Mouse (Mus musculus) macrophage (primary cell): ENCODE measurements at regions not wholly inside any gene's neighbourhood (a gene's known extent, or its start where the extent isn't known, plus 50 kb on each side); places are given as distances from the start of the nearest gene placed in this dataset.

Experiments
- H3K27ac ChIP-seq: fragments of 350-480 bp; formaldehyde crosslinking; 2 replicates; pipeline ENCODE4 v1.9.0; 2021
- H3K36me3 ChIP-seq: fragments of 350-480 bp; formaldehyde crosslinking; 2 replicates; pipeline ENCODE4 v1.9.0; 2021; ENCODE audit errors: inconsistent target
- H3K4me3 ChIP-seq: fragments of 350-480 bp; formaldehyde crosslinking; 2 replicates; pipeline ENCODE4 v1.9.0; 2021; ENCODE audit errors: inconsistent target
- H3K79me2 ChIP-seq: fragments of 350-480 bp; formaldehyde crosslinking; 2 replicates; pipeline ENCODE4 v1.9.0; 2021; ENCODE audit errors: inconsistent target
- WGBS: methylation state at CpG from one replicate; pipeline ENCODE4 v1.1.7; 2026; ENCODE audit warnings: inconsistent platforms; ENCODE audit not compliant: missing documents; 5-methylcytosine and 5-hydroxymethylcytosine counted together

DNA sequence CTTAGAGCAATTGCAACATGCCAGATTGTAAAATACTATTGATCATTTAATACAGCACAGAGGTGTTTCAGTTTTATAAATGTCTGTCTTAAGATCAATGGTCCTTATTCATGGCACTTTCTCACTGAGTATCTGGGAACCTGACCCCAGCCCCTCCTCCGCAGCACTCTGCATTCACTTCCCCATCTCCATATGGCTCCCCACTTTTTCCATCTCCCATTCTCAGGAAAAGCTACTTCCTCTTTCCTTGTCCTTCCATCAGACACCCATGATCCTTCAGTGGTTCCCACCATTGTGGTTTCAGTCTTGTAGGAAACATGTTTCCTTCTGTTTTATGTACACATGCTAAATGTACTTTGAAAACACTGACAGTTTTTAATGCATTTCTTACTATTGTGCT, 497.3 kb upstream of the Cited2 start:
- WGBS: 77% methylated on average over 1 of the region's 1 CpGs
- Histone ChIP-seq H3K4me3 (no peak overlapping the region), H3K36me3 (no peaks in the 10 kb centered on the region), H3K27ac (no peak overlapping the region), H3K79me2 (no peaks in the 10 kb centered on the region)

DNA sequence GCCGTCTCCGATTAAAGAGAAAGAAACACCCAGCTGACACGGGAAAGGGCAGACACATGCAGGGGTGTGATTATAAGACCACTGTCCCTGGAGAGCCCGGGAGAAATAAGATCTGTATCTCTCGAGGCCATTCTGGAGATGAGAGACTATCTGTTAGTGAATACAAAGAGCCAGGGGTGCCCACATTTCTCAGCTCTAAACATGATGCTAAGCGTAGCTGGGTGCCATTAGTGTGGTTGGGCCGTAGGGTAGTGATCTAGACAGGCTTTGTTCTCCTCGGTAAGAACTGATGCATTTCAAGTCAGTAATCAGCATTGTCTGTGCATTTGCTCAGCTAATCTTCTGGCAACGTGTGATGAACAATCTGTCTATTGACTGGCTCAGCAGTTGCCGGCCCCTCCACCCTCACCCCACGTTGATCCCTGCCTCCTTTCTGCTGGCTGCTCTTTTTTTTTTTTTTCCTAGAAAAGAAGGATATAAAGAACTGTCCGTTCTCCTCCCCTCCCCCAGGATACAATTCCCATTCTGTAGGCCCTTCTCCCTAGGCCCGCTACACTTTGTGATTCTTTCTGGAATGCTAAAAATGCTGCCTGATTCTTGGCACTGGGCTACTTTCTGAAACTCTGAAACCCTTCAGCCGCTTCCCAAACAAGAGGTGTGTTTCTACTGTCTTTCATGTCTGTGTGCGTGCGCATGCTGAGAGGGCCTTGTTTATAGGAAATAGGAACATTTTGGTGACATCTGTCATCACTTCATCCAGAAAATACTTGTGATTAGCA, 492.8 kb upstream of the Cited2 start:
- Histone ChIP-seq H3K36me3 (no peaks in the 10 kb centered on the region), H3K27ac (no peak overlapping the region), H3K79me2 (no peaks in the 10 kb centered on the region), H3K4me3 (no peak overlapping the region)
- WGBS: 97% methylated on average over 16 of the region's 16 CpGs

DNA sequence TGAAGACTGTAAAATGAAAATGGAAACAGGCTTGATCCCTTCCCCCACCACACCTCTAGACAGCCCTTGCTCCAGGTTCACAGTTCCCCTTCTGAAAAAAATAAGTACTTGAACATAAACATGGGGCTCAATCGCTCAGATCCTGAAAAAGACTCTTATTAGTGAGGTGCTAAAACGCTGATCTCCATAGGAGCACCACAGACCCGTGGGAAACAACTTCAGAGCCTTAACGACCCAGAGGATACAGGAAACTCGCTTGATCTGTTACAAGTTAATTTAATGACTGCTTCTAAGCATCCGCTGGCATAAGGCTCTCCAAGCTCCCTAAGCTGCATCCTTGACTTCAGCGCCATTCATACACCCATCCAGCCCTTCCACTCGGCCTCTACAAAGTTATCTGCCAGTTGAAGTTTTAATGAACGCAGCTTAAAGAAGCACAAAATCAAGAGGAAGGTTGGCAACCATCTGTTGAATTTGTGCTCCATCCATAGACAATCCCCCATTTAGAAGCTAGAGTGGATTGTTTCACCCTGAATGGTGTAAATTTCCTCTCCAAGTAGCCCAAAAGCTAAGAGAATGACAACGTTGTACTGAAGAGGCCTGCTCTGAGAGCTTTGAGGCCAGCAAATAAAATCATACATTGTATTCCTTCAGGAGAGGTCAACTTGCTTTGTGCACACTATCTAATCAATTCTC, 486.9 kb upstream of the Cited2 start:
- 88% methylated on average over 10 of the region's 10 CpGs for WGBS
- Histone ChIP-seq H3K79me2 (no peaks in the 10 kb centered on the region), H3K27ac (no peak overlapping the region), H3K4me3 (no peak overlapping the region), H3K36me3 (no peaks in the 10 kb centered on the region)

DNA sequence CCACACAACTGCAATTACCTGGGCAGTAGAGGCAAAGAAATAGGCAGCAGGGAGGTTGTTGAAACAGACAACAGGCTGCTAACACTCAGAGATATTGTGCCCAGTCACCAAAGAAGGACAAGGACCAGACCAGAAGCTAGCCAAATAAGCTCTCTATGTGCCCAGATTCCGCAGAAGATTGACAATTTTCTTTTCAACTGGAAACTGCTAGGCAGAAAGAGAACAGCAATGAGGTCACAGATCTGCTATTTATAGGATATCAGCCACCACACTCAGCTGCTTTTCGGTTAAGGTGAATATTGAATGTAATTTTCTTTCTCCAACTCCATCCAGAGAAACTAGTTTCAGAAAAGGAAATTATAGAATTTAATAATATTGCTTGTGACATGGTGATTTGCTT, 486.3 kb upstream of the Cited2 start:
- H3K36me3 ChIP-seq: no peaks in the 10 kb centered on the region
- H3K4me3 ChIP-seq: no peak overlapping the region
- H3K79me2 ChIP-seq: no peaks in the 10 kb centered on the region
- H3K27ac ChIP-seq: no peak overlapping the region
- 100% methylated on average over 2 of the region's 2 CpGs for WGBS

DNA sequence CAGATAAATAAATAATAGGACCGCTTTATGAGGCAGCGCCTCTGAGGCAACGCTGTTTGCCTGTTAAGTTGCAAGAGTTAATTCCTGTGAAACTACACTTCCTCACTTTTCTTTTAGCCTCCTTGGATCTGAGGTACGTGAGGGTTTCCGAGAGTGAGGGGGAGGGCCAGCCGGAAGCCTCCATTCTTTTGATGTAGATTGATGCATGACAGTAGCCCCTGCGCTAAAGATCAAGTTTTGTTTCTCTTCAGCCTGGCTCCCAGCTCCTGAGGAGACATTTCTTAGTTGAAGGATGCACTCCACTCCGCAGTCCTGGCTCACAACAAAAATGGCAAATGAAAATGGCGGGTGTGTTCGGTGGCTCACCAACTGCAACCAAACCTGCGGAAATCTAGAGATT, 485.6 kb upstream of the Cited2 start:
- 90% methylated on average over 11 of the region's 11 CpGs for WGBS
- H3K27ac ChIP-seq: no peak overlapping the region
- no peak overlapping the region for H3K4me3 ChIP-seq
- no peaks in the 10 kb centered on the region for H3K79me2 ChIP-seq
- H3K36me3 ChIP-seq: no peaks in the 10 kb centered on the region

DNA sequence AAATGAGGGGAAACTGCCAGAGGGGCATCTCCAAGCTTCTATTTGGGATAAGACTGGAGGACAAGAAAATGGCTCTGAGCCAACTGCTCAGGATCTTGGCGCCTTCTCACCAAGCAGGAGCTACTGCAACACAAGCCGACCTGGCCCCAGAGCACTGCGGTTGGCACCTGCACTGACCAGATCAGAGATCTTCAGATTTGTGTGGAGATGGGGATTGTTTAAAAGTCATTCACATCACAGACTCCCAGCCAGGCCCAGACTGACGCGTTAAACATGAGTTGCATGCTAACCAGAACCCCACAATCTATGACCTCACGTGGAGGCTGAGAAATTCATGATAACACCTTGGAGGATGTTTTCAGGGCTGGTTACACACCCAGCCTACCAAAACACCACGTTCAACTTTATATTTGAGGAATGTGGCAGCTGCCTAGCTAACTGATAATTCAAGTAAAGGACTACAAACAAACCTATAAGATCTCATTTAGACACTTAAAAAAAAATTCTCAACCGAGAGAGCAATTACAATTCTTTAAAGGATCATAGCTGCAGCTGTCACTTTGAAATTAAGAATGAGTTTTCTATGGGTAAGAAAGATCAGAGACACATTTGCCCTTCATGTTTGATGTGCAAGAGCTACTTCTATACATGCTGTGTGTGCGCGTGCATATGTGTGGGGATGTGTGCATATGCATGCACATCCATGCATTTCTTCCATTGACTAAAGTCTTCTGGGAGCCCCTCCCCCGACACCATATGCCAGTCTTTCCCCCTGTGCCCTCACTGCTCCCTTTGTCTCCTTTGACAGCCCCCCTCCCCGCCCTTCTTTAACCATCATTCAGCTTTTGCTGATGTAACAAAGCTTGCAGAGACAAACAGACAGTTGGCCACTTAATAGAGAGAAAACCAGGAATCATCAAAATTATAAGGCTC, 484.8 kb upstream of the Cited2 start:
- H3K36me3 ChIP-seq: no peaks in the 10 kb centered on the region
- H3K79me2 ChIP-seq: no peaks in the 10 kb centered on the region
- 92% methylated on average over 12 of the region's 12 CpGs for WGBS

DNA sequence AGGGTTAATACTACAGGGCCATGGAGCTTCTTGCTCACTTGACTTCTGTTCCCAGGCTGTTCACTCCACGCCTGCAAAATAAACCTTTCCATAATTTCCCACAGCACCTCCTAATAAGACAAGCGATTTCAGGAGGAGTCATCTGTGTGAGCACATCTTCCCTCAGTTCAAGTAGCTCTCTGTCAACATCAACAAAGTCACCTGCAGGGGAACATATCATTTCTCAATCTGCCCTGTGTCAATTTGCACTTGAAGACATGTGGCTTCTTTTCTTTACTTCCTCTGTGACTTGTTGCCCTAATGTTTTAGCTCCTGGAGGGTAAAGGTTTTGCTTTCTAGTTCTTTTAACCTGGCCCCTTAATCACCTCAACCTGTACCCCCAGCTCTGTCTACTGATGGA, 474.7 kb upstream of the Cited2 start:
- Histone ChIP-seq H3K4me3 (no peak overlapping the region), H3K27ac (no peak overlapping the region), H3K79me2 (no peaks in the 10 kb centered on the region), H3K36me3 (no peaks in the 10 kb centered on the region)
- WGBS: 88% methylated on average over 2 of the region's 2 CpGs

More for the DNA sequence above, 484.8 kb upstream of the Cited2 start:
- Histone ChIP-seq H3K4me3 (no peak overlapping the region), H3K27ac (no peak overlapping the region)

DNA sequence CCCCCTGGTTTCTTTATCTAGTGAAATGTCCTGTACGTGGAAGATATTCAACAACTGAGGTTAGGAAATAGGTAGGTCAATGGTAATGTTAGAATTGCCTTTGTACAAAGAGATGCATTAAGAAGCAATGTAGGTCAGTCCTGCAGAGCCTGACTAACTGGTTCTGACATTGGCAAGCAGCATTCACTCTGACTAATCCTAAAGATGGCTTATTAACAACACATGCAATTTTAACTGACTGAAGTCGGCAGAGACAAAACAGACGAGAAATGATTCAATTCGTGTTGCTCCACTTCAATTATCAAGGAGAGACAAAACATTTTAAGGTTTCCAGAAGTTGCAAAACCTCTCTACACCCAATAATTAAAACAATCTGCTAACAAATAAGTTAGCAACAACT, 470.0 kb upstream of the Cited2 start:
- Histone ChIP-seq H3K36me3 (no peaks in the 10 kb centered on the region), H3K79me2 (no peaks in the 10 kb centered on the region), H3K27ac (no peak overlapping the region), H3K4me3 (no peak overlapping the region)
- 92% methylated on average over 4 of the region's 4 CpGs for WGBS

DNA sequence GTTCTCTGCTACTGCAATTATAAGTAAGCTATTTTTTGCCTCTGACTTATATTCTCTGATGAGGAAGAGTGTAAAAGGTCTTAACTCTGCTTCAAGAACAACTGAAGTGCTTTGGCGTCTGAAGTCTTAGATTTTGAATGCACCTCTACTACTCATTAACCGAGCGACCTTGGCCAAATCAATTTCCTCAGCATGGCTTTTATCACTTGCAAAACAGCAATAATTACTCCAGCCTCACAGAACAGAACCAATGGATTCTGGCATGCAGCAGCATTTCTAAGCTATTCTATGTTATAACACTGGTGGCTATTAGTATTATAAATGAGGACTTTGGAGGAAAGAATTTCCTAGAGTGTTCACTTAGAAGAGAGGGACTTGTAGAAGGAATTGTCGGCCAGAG, 462.9 kb upstream of the Cited2 start:
- H3K27ac ChIP-seq: no peak overlapping the region
- H3K79me2 ChIP-seq: no peaks in the 10 kb centered on the region
- WGBS: 92% methylated on average over 4 of the region's 4 CpGs
- H3K4me3 ChIP-seq: no peak overlapping the region
- no peaks in the 10 kb centered on the region for H3K36me3 ChIP-seq

DNA sequence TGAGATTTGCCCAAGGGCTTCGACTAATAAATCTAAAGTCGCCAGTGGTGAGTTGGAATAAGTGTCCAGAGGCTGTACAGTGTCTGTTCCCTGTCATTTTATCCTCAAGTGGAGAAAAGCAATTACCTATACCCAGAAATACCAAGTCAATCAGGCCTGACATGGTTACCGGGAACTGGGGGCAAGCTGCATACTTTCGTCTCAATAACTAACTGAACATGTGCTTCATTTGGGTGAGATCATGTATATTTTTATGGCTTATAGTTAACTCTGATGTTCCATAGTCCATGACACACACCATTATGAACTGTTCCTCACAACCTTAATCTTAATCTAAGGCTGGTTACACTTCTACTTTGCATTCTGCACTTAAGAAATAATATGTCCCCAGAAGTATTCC, 462.4 kb upstream of the Cited2 start:
- H3K36me3 ChIP-seq: no peaks in the 10 kb centered on the region
- 95% methylated on average over 4 of the region's 4 CpGs for WGBS
- no peak overlapping the region for H3K27ac ChIP-seq
- no peaks in the 10 kb centered on the region for H3K79me2 ChIP-seq
- no peak overlapping the region for H3K4me3 ChIP-seq

DNA sequence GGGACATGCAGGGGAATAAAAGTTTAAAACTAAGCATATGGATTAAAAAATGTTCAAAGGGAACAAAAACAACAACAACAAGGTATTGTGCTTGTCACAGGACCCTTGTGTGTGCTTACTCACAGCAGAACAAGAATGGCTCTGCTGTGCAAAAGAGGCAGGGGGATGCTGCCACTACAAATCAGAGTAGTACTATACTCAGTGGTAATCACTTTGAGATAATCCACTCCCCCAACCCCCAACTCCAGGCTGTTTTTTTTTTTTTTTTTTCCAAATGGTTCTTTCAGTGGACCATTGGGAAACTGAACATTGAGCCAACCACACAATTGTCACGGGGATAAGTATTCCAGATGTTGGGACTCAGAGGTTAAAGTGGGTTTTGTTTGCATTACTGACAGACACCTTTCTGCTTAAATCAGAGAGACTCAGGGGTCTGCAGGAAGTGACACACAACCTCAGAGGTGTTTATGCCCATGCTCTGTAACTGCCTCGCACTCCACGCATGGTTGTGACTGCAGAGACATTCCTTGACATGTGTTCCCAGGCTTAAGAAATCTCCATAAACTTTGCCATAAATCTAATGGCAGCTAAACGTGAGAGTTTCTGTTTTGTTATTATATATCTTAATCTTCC, 461.7 kb upstream of the Cited2 start:
- 81% methylated on average over 4 of the region's 4 CpGs for WGBS
- no peaks in the 10 kb centered on the region for H3K79me2 ChIP-seq

DNA sequence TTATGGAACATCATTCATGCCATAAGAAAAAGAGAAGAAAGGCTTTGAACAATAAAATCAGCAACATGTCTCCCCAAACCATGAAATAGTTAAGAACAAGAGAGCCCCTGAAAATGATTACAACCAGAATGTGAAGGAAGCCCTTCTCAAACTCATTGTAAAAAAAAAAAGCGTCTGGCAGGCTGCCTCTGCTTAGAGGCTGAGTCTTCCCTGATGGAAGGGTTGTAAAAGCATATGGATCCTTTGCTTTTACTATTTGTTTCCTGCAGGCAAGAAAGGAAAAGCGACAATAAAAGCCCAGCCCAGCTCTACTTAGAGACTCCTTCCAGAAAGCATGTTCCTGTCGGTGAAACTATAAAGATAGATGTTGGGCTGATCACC, 461.2 kb upstream of the Cited2 start:
- no peak overlapping the region for H3K4me3 ChIP-seq
- H3K36me3 ChIP-seq: no peaks in the 10 kb centered on the region
- no peak overlapping the region for H3K27ac ChIP-seq
- no peaks in the 10 kb centered on the region for H3K79me2 ChIP-seq
- WGBS: 88% methylated on average over 3 of the region's 3 CpGs

More for the DNA sequence above, 461.7 kb upstream of the Cited2 start:
- no peak overlapping the region for H3K4me3 ChIP-seq
- H3K36me3 ChIP-seq: no peaks in the 10 kb centered on the region
- H3K27ac ChIP-seq: no peak overlapping the region

DNA sequence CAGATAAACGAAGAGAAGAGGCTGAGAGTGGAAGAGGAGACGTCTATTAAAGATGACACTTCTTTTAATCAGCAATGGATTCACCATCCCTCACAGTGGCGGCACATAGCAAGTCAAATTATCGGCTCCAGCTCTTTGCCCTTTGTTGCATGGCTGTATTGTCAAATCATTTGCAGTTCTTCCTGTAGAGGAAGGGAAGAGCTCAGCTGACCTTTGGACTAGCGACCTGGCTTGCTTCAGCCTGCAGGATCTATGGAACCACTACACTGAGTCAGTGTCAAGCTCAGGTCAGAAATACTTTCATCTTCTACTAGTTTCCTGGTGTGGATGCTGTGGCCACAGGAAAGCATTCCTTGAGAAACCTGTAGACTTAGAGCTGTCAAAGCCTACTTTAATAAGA, 450.4 kb upstream of the Cited2 start:
- Histone ChIP-seq H3K4me3 (no peak overlapping the region), H3K27ac (no peak overlapping the region), H3K79me2 (no peaks in the 10 kb centered on the region), H3K36me3 (no peaks in the 10 kb centered on the region)
- 92% methylated on average over 5 of the region's 5 CpGs for WGBS

DNA sequence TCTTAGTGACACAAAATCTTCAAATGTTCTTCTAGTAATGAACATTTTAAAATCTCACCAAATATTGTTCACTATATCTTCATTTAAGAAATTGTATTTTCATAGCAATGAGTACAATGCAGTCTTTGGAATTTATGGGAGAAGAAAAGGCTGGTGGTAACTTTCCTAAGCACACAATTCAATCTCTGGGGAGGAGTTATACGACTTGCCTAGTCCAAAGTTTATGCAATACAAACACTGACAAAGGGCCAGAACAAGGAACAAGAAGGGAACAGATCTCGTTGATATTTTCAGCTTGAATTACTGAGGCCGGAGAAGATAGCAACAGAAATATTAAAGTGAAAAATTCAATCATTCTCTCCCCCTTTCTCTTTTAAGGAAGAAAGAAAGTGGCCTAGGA, 449.2 kb upstream of the Cited2 start:
- Histone ChIP-seq H3K4me3 (no peak overlapping the region), H3K79me2 (no peaks in the 10 kb centered on the region), H3K36me3 (no peaks in the 10 kb centered on the region), H3K27ac (no peak overlapping the region)
- WGBS: 79% methylated on average over 3 of the region's 3 CpGs
